Mouse (Mus musculus) fibroblast of lung, adult 2 months (primary cell): ENCODE measurements around the gene 4430402I18Rik.

Experiments
- DNase-seq: peaks from one replicate; pipeline ENCODE4 v3.0.0-alpha.2; 2011; ENCODE audit warnings: low read depth

The 4430402I18Rik gene

GRCm38 (mm10) chr19:28964552-28964903 is 3.1 kb downstream of the 4430402I18Rik start:
- no peak for DNase-seq

- no peak for DNase-seq
Measured at GRCm38 (mm10) chr19:28963842-28964551, 3.6 kb downstream of the 4430402I18Rik start, which contains the start of gene Plpp6. TSS of gene Plpp6 (plus strand) at chr19:28963953.

DNA sequence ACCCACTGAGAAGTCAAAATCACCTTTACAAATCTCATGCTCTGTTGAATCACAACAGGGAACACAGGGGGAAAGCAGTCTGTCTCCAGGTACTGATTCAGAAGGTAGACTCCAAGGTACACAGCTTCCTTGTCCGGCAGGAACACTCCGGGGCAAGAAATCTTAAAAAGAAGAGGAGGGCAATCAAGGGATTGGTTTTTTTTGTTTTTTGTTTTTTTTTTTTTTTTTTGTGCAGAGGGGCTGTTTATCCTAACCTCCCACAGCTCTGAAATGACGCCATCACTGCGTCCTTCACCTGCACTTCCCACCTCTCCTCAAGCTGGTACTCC is 4.1 kb downstream of the 4430402I18Rik start:
- no peak for DNase-seq

GRCm38 (mm10) chr19:28963113-28963512 is 4.5 kb downstream of the 4430402I18Rik start:
- DNase-seq = no peak

DNA sequence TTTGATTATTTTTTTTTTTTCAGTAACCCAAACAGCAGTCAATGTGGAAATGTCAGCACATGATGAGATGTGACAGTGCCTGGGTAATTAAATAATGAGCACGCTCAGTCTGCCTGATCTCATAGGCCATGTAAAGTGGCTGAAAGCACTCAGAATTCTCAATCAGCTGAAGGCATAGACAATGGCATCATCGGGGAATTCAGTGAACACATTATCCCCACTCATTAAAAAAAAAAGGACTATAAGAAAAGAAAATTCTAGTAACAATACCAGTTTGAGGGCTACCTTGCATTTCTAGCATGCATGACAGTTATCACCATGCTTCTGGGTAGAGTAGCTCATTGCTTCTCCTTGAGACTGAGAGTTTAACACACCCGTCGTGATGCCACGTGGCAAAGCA is 16.3 kb downstream of the 4430402I18Rik start:
- DNase-seq = no peak

DNA sequence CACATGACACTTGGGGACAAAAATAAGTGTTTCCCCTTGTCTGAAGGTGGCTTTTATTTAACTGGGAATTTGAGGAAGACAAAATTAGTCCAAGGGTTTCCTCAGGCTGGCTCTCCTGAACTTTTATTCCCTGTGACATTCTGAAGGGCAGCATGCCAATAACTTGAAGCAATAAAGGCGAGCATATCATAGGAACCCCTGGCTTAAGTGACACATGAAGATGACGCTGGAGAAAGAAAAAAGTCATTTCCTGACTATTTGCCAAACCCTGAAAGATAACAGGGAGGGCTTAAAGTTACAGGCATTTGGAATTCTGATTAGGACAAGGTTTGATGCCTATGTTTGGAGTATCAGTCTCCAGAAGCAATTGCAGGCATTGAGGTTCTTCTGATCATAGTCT is 20.3 kb downstream of the 4430402I18Rik start:
- DNase-seq = no peak

- DNase-seq = no peak
Measured at GRCm38 (mm10) chr19:28946782-28947181, 20.8 kb downstream of the 4430402I18Rik start.

GRCm38 (mm10) chr19:28941271-28941670 is 26.3 kb downstream of the 4430402I18Rik start:
- no peak for DNase-seq

GRCm38 (mm10) chr19:28940135-28940874 is 27.3 kb downstream of the 4430402I18Rik start:
- no peak for DNase-seq

- no peak for DNase-seq
Measured at GRCm38 (mm10) chr19:28934897-28935296, 32.7 kb downstream of the 4430402I18Rik start.

- DNase-seq = no peak
Measured at GRCm38 (mm10) chr19:28929034-28929433, 38.6 kb downstream of the 4430402I18Rik start.

GRCm38 (mm10) chr19:28927396-28927795 is 40.2 kb downstream of the 4430402I18Rik start:
- no peak for DNase-seq

DNA sequence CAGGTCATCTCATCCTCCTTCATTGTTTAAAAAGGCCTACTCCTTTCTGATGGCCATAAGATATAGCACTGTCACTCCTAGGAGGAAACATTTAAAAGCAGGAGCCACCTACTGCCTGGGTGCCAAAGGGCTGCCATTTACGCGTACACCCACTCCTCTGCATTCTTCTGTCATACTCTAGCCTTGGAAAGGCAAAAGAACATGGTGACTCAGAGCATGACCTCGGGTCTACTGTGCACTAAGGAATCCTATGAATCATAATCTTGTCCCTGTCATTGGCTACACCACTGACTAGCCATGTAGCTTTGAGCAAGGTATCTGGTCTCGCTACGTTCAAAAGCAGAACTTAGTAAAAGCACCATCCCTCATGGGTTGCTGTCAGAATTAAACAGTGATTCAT is 41.2 kb downstream of the 4430402I18Rik start:
- DNase-seq = no peak

- DNase-seq = no peak
Measured at GRCm38 (mm10) chr19:28917839-28918238, 49.8 kb downstream of the 4430402I18Rik start.

DNA sequence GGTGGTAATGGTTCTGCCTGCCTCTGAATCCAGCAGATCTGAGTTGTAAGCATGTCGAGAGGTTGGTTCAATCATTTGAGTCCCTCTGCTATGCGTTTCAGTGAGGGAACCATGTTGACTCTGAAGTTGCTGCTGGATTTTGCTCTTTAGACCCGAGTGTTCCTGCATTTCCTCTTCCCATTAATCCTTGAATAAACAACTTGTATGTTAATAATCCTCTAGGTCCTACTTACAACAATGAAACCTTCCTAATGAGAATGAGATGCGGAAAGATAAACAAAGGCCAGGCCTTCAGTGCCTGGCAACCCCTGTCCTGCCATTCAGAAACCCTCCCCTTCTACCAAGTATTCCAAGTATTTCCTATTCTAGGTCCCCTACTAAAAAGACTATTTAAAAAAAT is 51.1 kb downstream of the 4430402I18Rik start:
- DNase-seq = no peak

DNA sequence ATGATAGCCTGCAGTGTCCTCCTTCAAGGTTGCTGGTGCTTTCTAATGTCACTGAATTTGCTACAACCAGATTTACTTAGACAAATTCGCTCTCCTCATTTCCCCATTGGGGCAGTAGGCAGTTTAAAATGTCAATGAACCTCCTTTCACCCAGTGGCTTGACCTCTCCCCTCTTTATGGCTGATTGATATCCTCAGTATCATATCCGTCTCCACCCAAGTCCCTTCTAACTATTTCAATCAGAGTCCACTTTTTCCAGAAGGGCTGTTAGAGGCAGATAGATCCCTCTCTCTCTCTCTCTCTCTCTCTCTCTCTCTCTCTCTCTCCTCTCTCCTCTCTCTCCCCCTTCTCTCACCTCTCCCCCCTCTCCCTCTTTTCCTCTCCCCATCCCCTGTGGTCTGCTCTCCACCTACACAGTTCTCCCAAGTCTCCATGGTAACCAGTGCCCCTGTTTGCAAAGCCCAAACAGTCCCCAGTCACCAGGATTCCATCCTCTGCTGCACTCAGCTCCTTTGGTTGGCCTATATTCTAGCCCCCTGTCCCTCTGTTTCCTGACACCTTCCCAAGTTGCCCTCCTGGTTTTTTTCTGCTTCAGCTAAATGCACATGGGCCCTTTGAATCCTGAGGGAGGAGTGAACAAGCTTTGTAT is 51.9 kb downstream of the 4430402I18Rik start:
- DNase-seq = no peak

DNA sequence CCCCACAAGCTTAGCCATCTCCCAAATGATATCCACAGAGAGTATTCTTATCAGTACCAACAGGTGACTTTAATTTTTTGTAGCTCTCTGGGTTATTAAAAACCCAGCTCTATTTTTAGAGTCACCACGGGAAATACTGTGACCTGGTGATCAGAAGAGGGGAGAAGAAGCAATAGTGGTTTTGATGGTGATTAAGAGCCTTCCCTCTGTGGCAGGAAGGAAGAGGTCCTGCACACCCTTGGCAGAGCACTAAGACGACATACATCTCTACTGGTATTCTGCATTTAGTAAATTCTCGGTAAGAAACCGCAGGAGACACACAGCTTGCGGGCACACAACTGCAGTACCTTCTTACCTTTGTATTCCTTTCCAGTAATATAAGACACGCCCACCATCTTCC is 53.0 kb downstream of the 4430402I18Rik start:
- no peak for DNase-seq

- DNase-seq = no peak
Measured at GRCm38 (mm10) chr19:28908693-28909092, 58.9 kb downstream of the 4430402I18Rik start.

GRCm38 (mm10) chr19:28908186-28908585 is 59.4 kb downstream of the 4430402I18Rik start:
- no peak for DNase-seq

- no peak for DNase-seq
Measured at GRCm38 (mm10) chr19:28903536-28904119, 64.0 kb downstream of the 4430402I18Rik start.

- no peak for DNase-seq
Measured at GRCm38 (mm10) chr19:28902806-28903205, 64.8 kb downstream of the 4430402I18Rik start.

GRCm38 (mm10) chr19:28902111-28902510 is 65.5 kb downstream of the 4430402I18Rik start:
- DNase-seq = no peak

GRCm38 (mm10) chr19:28900771-28901170 is 66.8 kb downstream of the 4430402I18Rik start:
- DNase-seq = no peak
